Mouse (Mus musculus): ENCODE results near the gene Foxk2. TPM values are rescaled to one million over a fixed set of nuclear protein-coding genes. Genes with fewer than 3 reads are reported as not detected.
"Not testable (repeated sequence)": the region's sequence is repeated elsewhere in the genome, so short reads cannot be mapped to it uniquely, and the experiment has no call there.

Foxk2 gene
- polyA plus RNA-seq, 1 experiment from 2014 or later, result 50.5 TPM

GRCm38 (mm10) chr11:121328619-121329018 lies 68.8 kb downstream of the Foxk2 start:
- ChIA-PET CTCF (interaction anchor here (1.1 kb wide), 1 partner anchor 8 kb away, joined by 3 read pairs; no protein-coding TSS in a partner anchor), POLR2A (no interaction called here)
- no peak for DNase-seq (ENCODE audit: low read depth, low spot score)
- no peaks in the 10 kb centered on the region for H3K27me3 ChIP-seq
- ATAC-seq, result no peak
- in situ Hi-C loops (cut with MboI; ENCODE audit: low pct_unique_long_range_greater_than_20kb), result no loop called here
- no peak for TF ChIP-seq CTCF (IDR thresholded peaks at IDR 0.05)

- CTCF ChIA-PET, result interaction anchor here (0.6 to 1.3 kb wide), 2 partner anchors 10 to 12 kb away, joined by 3 to 4 read pairs; no protein-coding TSS in a partner anchor
- in situ Hi-C loops (cut with MboI; ENCODE audit: low pct_unique_long_range_greater_than_20kb), result no loop called here
- TF ChIP-seq CTCF (IDR thresholded peaks at IDR 0.05), result no peak
- ATAC-seq (no peak), DNase-seq (ENCODE audit: low read depth, low spot score) (no peak)
- POLR2A ChIA-PET, result no interaction called here
- H3K27me3 ChIP-seq, result no peaks in the 10 kb centered on the region
These were observed 71.9 kb downstream of the Foxk2 start for GRCm38 (mm10) chr11:121331641-121332040.

GRCm38 (mm10) chr11:121339647-121340046 lies 79.9 kb downstream of the Foxk2 start:
- TF ChIP-seq CTCF (IDR thresholded peaks at IDR 0.05), result no peak
- ChIA-PET POLR2A (no interaction called here), CTCF (interaction anchor here (0.8 kb wide), 1 partner anchor 9 kb away, joined by 3 read pairs; no protein-coding TSS in a partner anchor)
- DNase-seq (ENCODE audit: low read depth, low spot score) (no peak), ATAC-seq (no peak)
- H3K27me3 ChIP-seq, result no peaks in the 10 kb centered on the region
- in situ Hi-C loops (cut with MboI; ENCODE audit: low pct_unique_long_range_greater_than_20kb), result no loop called here

- CTCF ChIA-PET, result interaction anchor here (0.8 kb wide), 1 partner anchor 10 kb away, joined by 3 read pairs; no protein-coding TSS in a partner anchor
- ATAC-seq, result no peak
- H3K27me3 ChIP-seq, result no peaks in the 10 kb centered on the region
- no peak for TF ChIP-seq CTCF (IDR thresholded peaks at IDR 0.05)
- POLR2A ChIA-PET, result no interaction called here
- no peak for DNase-seq (ENCODE audit: low read depth, low spot score)
- in situ Hi-C loops (cut with MboI; ENCODE audit: low pct_unique_long_range_greater_than_20kb), result no loop called here
These were observed 80.5 kb downstream of the Foxk2 start for GRCm38 (mm10) chr11:121340287-121340686.

- in situ Hi-C loops (cut with MboI; ENCODE audit: low pct_unique_long_range_greater_than_20kb); POLR2A ChIA-PET; CTCF ChIA-PET; H3K27me3 ChIP-seq; ATAC-seq; DNase-seq (ENCODE audit: low read depth, low spot score): not testable (repeated sequence)
These were observed 82.6 kb downstream of the Foxk2 start for GRCm38 (mm10) chr11:121342423-121342822.

GRCm38 (mm10) chr11:121347036-121347435 lies 87.2 kb downstream of the Foxk2 start:
- ATAC-seq, result no peak

GRCm38 (mm10) chr11:121348166-121348565 lies 88.4 kb downstream of the Foxk2 start:
- H3K27me3 ChIP-seq, result no peaks in the 10 kb centered on the region
- ChIA-PET CTCF (interaction anchor here (1.1 kb wide), 1 partner anchor 12 kb away, joined by 3 read pairs; no protein-coding TSS in a partner anchor), POLR2A (no interaction called here)
- no peak for TF ChIP-seq CTCF (IDR thresholded peaks at IDR 0.05)
- DNase-seq (ENCODE audit: low read depth, low spot score) (no peak), ATAC-seq (no peak)
- in situ Hi-C loops (cut with MboI; ENCODE audit: low pct_unique_long_range_greater_than_20kb), result no loop called here

More at GRCm38 (mm10) chr11:121347036-121347435, 87.2 kb downstream of the Foxk2 start:
- TF ChIP-seq CTCF (IDR thresholded peaks at IDR 0.05), result no peak
- POLR2A ChIA-PET, result no interaction called here
- no peak for DNase-seq (ENCODE audit: low read depth, low spot score)
- CTCF ChIA-PET, result no interaction called here
- H3K27me3 ChIP-seq, result no peaks in the 10 kb centered on the region
- in situ Hi-C loops (cut with MboI; ENCODE audit: low pct_unique_long_range_greater_than_20kb), result no loop called here

GRCm38 (mm10) chr11:121348727-121349126 lies 88.9 kb downstream of the Foxk2 start:
- POLR2A ChIA-PET, result not testable (repeated sequence)
- CTCF ChIA-PET, result interaction anchor here (1.1 kb wide), 1 partner anchor 12 kb away, joined by 3 read pairs; no protein-coding TSS in a partner anchor

GRCm38 (mm10) chr11:121353326-121354090 lies 93.7 kb downstream of the Foxk2 start:
- ATAC-seq, result peak; percentile 20
- CTCF ChIA-PET, result no interaction called here
- in situ Hi-C loops (cut with MboI; ENCODE audit: low pct_unique_long_range_greater_than_20kb), result no loop called here
- TF ChIP-seq CTCF (IDR thresholded peaks at IDR 0.05), result no peak
- POLR2A ChIA-PET, result no interaction called here
- no peaks in the 10 kb centered on the region for H3K27me3 ChIP-seq
- DNase-seq (ENCODE audit: low read depth, low spot score), result no peak

More at GRCm38 (mm10) chr11:121348727-121349126, 88.9 kb downstream of the Foxk2 start:
- in situ Hi-C loops (cut with MboI; ENCODE audit: low pct_unique_long_range_greater_than_20kb); H3K27me3 ChIP-seq; ATAC-seq; DNase-seq (ENCODE audit: low read depth, low spot score): not testable (repeated sequence)

- CTCF ChIA-PET, result interaction anchor here (0.9 kb wide), 1 partner anchor 11 kb away, joined by 3 read pairs; no protein-coding TSS in a partner anchor
- in situ Hi-C loops (cut with MboI; ENCODE audit: low pct_unique_long_range_greater_than_20kb), result no loop called here
- DNase-seq (ENCODE audit: low read depth, low spot score) (peak; percentile 85), ATAC-seq (peak; percentile 91)
- TF ChIP-seq CTCF (IDR thresholded peaks at IDR 0.05), result no peak
- no peaks in the 10 kb centered on the region for H3K27me3 ChIP-seq
- POLR2A ChIA-PET, result interaction anchor here (0.6 to 1.3 kb wide), 3 partner anchors 28 to 81 kb away, joined by 3 to 5 read pairs (median 3); partner anchors contain the start of gene Fn3k
These were observed 94.4 kb downstream of the Foxk2 start, which contains the start of gene Wdr45b for GRCm38 (mm10) chr11:121354091-121354707. Gene Wdr45b (minus strand): TSS chr11:121354445.

Other genes with a start within 250 kb of the Foxk2 start
- not detected for gene Cd7, start 220.6 kb upstream of the Foxk2 start, polyA plus RNA-seq (2021)
- gene Sectm1b, start 196.4 kb upstream of the Foxk2 start, polyA plus RNA-seq (2021), result 1.9 TPM
- 0.13 TPM for gene Sectm1a, start 178.8 kb upstream of the Foxk2 start, polyA plus RNA-seq (2021)
- not detected for gene Tex19.2, start 141.3 kb upstream of the Foxk2 start, polyA plus RNA-seq (2021)
- not detected for gene Tex19.1, start 113.8 kb upstream of the Foxk2 start, polyA plus RNA-seq (2021)
- gene Uts2r, start 99.7 kb upstream of the Foxk2 start, polyA plus RNA-seq (2021), result not detected
- gene Hexdc, start 55.6 kb upstream of the Foxk2 start, polyA plus RNA-seq (2021), result 16.5 TPM
- 15.2 TPM for gene Ogfod3, start 55.3 kb upstream of the Foxk2 start, polyA plus RNA-seq (2021)
- 33.3 TPM for gene Cybc1, start 30.7 kb upstream of the Foxk2 start, polyA plus RNA-seq (2021)
- gene Narf, start 22.7 kb upstream of the Foxk2 start, polyA plus RNA-seq (2021), result 26.3 TPM
- 74.1 TPM for gene Wdr45b, start 94.5 kb downstream of the Foxk2 start, polyA plus RNA-seq (2021)
- 0.55 TPM for gene Rab40b, start 128.3 kb downstream of the Foxk2 start, polyA plus RNA-seq (2021)
- gene Fn3krp, start 161.4 kb downstream of the Foxk2 start, polyA plus RNA-seq (2021), result 13.3 TPM
- 5.5 TPM for gene Fn3k, start 174.9 kb downstream of the Foxk2 start, polyA plus RNA-seq (2021)
- 57.5 TPM for gene Tbcd, start 192.0 kb downstream of the Foxk2 start, polyA plus RNA-seq (2021)